ENCODE assay signal across 9 mouse cellular contexts in genomic region chr15:86137638-86138037, GRCm38 (mm10). TPM values are rescaled to one million over a fixed set of nuclear protein-coding genes. Genes with fewer than 3 reads are reported as not detected.
DNase-seq lines count a peak whose midpoint lies in the region; ATAC-seq and TF ChIP-seq lines count a peak whose summit lies in the region.
"Had no signal": no experiment of that assay in that cellular context is flagged by ENCODE, and none has a peak within 500 bp of the region (broad histone marks: within the 10 kb centered on the region; RNA-seq: fewer than 3 reads in every experiment).

No protein-coding gene starts in this region.

- no peak overlapping the region for H3K27ac ChIP-seq in heart, embryonic 11.5 days (ENCODE audit: low read depth, low read length)
- H3K27ac ChIP-seq in hindbrain, embryonic 10.5 days: no peak overlapping the region
- H3K27ac ChIP-seq: stomach, embryonic 15.5 days had no signal

- H3K79me3 ChIP-seq in C2C12 (ENCODE audit: low read depth): no peaks in the 10 kb centered on the region

- no peaks in the 10 kb centered on the region for H3K36me3 ChIP-seq in heart, embryonic 11.5 days (ENCODE audit: control insufficient read depth, insufficient read depth, low read length)
- H3K36me3 ChIP-seq in C2C12 (ENCODE audit: control insufficient read depth, insufficient read depth): peaks cover 48% of the 10 kb centered on the region
- peaks cover 56% of the 10 kb centered on the region for H3K36me3 ChIP-seq in hindbrain, embryonic 10.5 days

- ATAC-seq in heart, embryonic 11.5 days (replicated peaks; ENCODE audit: insufficient number of reproducible peaks, low FRiP score, low TSS enrichment): no peak

- DNase-seq in heart, postnatal 14 days: peak; percentile 62 to 69
- peak; percentile 75 for DNase-seq in R1 (ENCODE audit: low read depth, low spot score)
- DNase-seq in kidney, postnatal 25 days: peak; percentile 56 to 76
- peak; percentile 47 for DNase-seq in retina, postnatal 1 day
- DNase-seq in layer of hippocampus, adult 11-12 months (ENCODE audit: low spot score): no peak
- no peak for DNase-seq in hindbrain, embryonic 10.5 days (ENCODE audit: low spot score)

- H3K79me2 ChIP-seq in C2C12 (ENCODE audit: control insufficient read depth, insufficient read depth): no peaks in the 10 kb centered on the region

- no peaks in the 10 kb centered on the region for H3K27me3 ChIP-seq in heart, embryonic 11.5 days (ENCODE audit: control insufficient read depth, insufficient read depth, low read length)
- H3K27me3 ChIP-seq in C2C12 (ENCODE audit: control insufficient read depth, insufficient read depth, insufficient read length): no peaks in the 10 kb centered on the region
- no peaks in the 10 kb centered on the region for H3K27me3 ChIP-seq in hindbrain, embryonic 10.5 days (ENCODE audit: insufficient read depth, poor library complexity, severe bottlenecking)
- H3K27me3 ChIP-seq: stomach, embryonic 15.5 days had no signal

- no peak overlapping the region for H3K9ac ChIP-seq in heart, embryonic 11.5 days (ENCODE audit: low read depth, low read length)
- H3K9ac ChIP-seq: stomach, embryonic 15.5 days had no signal

- H3K4me1 ChIP-seq in heart, embryonic 11.5 days (ENCODE audit: control insufficient read depth, insufficient read depth, low read length): 0 out of 2 replicates have a peak, but pooled peaks cover 2% of the 10 kb centered on the region
- no peaks in the 10 kb centered on the region for H3K4me1 ChIP-seq in hindbrain, embryonic 10.5 days (replicated peaks)
- H3K4me1 ChIP-seq: stomach, embryonic 15.5 days had no signal

- H3K4me2 ChIP-seq in heart, embryonic 11.5 days: no peak overlapping the region
- H3K4me2 ChIP-seq: stomach, embryonic 15.5 days had no signal

- no peaks in the 10 kb centered on the region for H3K9me3 ChIP-seq in heart, embryonic 11.5 days (replicated peaks; ENCODE audit: control insufficient read depth, low read length)
- H3K9me3 ChIP-seq in hindbrain, embryonic 10.5 days: no peaks in the 10 kb centered on the region
- H3K9me3 ChIP-seq: stomach, embryonic 15.5 days had no signal

- H3ac ChIP-seq in C2C12 (ENCODE audit: control insufficient read depth, insufficient read length, low read depth): no peak overlapping the region

- intact Hi-C loops in heart, postnatal 14 days (cut with DNase I): loop anchor here (5.0 kb wide), 2 partner anchors 240 to 420 kb away; no protein-coding TSS in a partner anchor

- WGBS in heart, embryonic 11.5 days (ENCODE audit: insufficient replicate concordance): 55% methylated on average over 4 of the region's 4 CpGs
- WGBS in hindbrain, embryonic 10.5 days: 71% methylated on average over 4 of the region's 4 CpGs

- H3K4me3 ChIP-seq in heart, embryonic 11.5 days (ENCODE audit: low read depth, low read length): no peak overlapping the region
- no peak overlapping the region for H3K4me3 ChIP-seq in C2C12 (ENCODE audit: insufficient read depth, poor library complexity, severe bottlenecking)
- H3K4me3 ChIP-seq in hindbrain, embryonic 10.5 days: no peak overlapping the region
- H3K4me3 ChIP-seq: stomach, embryonic 15.5 days had no signal

- TF ChIP-seq CTCF in C2C12 (IDR thresholded peaks at IDR 0.05; ENCODE audit: control insufficient read depth, insufficient read depth, insufficient read length): peak; percentile 63

TF ChIP-seq in C2C12, 6 proteins besides CTCF, POLR2A, EP300 and RAD21:
- TF ChIP-seq MYOG (IDR thresholded peaks at IDR 0.05; ENCODE audit: control insufficient read depth, extremely low read depth, insufficient read length): no peak
- TF ChIP-seq USF1 (IDR thresholded peaks at IDR 0.05; ENCODE audit: low read depth): no peak
- TF ChIP-seq MYOD1 (IDR thresholded peaks at IDR 0.05; ENCODE audit: control insufficient read depth, insufficient read length, low read depth): no peak
- no peak for TF ChIP-seq CEBPB (IDR thresholded peaks at IDR 0.05; ENCODE audit: low read depth)
- no peak for TF ChIP-seq FOSL1 (IDR thresholded peaks at IDR 0.05; ENCODE audit: insufficient read depth, low read length, poor library complexity, severe bottlenecking)
- TF ChIP-seq MAX (IDR thresholded peaks at IDR 0.05): no peak

RNA-seq across cellular contexts. Expression of gene Cerk, which starts 48.3 kb away (rescaled TPM):
- total RNA-seq in heart, postnatal 14 days (2021): 10 to 100 TPM; 32.8 to 39.2 TPM
- 10.1 and 10.6 TPM in 2 replicates for polyA plus RNA-seq in heart, embryonic 11.5 days (2014; fragmentation: Nextera tagmentation; extraction: Ambion mirVana)
- polyA plus RNA-seq in C2C12 (2012; fragmentation: generic; extraction: Trizol): 18.1 TPM
- polyA plus RNA-seq in hindbrain, embryonic 10.5 days (2016; fragmentation: Nextera tagmentation; extraction: Ambion mirVana): 12.8 and 15.9 TPM in 2 replicates

Comparison
In these comparisons a context has a peak if more than half of its experiments do, and no peak if none do; other contexts are left out.
1. DNase-seq: peak in heart, postnatal 14 days (2 of 2), R1 (single experiment), kidney, postnatal 25 days (2 of 2) and retina, postnatal 1 day (single experiment); none in layer of hippocampus, adult 11-12 months (single experiment) and hindbrain, embryonic 10.5 days (single experiment).